Mouse (Mus musculus) retina, adult 2 months (tissue): ENCODE results near the gene Mok.

Experiments
- DNase-seq: peaks from one replicate; pipeline ENCODE4 v3.0.0-alpha.2; 2012; ENCODE audit warnings: low read depth, low spot score

Mok gene

DNA sequence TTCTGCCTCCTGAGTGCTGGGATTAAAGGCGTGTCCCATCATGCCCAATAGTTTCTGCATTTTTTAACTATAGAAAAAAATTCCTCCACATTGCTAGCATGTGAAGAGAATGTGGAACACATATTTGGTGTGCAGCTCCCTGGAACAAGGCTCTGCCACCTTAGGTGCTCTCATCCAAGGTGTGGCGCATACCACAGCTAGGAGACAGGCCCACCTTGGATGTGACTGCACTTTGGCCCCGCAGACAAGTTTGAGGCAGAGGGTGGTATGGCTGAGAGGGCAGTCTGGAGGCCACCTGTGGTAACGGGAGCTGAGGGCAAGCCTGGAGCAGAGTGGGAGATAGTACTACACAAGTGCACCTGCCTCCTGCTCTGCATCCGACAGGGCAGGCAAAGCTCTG, 31.9 kb downstream of the Mok start:
- DNase-seq: no peak

DNA sequence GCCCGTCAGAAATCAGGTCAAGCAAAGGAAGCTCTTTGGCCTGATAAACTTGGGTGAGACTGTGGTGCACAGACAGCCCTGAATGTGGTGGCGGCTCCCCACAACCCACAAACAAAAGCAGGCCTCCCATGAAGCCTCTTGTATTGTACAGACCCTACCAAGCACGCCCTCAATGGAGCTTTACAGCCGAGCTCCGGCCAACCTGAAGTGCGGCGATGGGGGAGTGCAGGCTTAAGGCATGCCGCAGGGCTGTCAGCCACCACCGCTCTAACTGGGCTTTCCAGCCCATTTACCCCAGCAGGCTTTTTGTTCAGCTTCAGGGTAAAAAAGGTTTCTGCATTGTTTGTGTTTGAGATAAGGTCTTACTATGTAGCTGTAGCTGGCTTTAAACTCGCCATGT, 32.3 kb downstream of the Mok start:
- DNase-seq: no peak

DNA sequence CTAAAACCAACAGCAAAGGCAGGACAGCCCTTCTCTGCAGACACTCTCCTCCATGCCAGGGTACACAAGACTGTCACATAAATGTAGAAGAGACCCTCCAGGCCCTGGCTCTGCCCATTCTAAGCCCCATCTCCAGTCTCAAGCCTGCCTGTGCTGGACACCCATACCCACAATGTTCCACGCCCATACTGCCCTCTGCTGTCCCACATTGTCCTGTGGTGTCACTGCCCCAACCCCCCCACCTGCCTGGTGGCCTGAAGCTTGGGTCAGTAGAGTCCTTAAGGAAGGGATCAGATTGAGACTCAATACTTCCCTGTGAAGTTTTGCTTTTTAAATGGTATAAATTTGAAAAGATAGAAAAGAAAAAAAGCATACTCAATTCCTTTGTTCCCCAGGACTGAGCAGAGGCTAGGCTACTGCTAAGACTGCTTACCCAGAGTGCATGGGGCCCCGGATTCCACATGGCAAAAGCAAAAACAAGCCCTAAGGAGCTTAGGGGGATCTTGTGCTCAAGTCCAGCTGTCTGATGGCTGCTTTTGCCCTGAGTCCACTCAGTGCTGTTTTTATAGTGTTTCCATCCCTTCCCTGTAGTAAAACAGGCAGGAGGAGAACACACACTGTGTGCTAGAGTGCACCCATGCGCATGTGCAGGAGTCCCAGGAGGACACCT, 34.3 kb downstream of the Mok start:
- peak; percentile 64 for DNase-seq

- DNase-seq: no peak
Observed at GRCm38 (mm10) chr12:110804261-110804660, 36.5 kb downstream of the Mok start.

- DNase-seq: no peak
Observed at GRCm38 (mm10) chr12:110802674-110803297, 38.0 kb downstream of the Mok start.

DNA sequence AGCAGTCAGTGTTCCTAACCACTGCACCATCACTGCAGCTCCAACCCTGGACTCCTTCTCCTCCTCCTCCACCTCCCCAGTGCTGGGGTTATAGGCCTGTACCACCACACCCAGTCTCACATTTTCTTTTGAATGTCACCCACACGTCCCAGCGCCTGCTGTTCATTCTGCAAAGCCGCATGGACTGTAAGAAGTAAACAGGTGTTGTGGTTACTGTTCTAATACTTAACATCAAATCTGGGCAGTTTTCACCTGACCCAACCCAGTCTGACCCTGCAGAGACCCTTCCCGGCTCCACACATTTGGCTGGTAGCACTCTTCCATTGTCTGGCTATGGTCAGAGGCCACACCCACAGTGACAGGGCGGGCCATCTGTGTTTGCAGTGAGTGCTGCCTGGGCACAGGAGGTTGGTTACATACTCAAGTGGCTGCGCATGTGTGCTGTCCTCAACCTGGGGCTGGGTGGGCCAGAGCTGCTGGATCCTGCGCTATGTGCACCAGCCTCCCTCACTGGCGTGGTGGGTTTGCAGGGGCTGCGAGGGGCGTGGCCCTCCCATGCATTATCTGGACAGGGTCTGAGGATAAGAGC, 38.8 kb downstream of the Mok start:
- DNase-seq: no peak

DNA sequence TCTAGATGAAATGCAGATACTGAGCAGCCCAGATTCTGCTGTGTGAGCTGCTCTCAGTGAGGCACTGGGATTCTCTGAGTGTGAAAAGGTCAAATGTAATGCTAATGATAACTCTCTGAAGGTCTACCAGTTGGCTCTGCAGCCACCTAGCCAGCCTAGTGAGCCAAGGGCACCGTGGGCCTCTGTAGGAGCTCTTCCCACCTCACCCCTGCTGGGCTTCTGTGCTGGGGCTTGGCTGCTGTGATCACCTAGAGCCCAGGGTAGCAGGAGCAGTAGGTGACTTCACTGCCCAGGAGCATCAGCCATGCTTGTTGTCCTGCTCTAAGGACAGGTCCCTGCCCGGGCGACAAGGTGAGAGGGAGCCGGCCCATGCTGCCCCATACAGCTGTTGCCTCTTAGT, 41.5 kb downstream of the Mok start:
- no peak for DNase-seq

DNA sequence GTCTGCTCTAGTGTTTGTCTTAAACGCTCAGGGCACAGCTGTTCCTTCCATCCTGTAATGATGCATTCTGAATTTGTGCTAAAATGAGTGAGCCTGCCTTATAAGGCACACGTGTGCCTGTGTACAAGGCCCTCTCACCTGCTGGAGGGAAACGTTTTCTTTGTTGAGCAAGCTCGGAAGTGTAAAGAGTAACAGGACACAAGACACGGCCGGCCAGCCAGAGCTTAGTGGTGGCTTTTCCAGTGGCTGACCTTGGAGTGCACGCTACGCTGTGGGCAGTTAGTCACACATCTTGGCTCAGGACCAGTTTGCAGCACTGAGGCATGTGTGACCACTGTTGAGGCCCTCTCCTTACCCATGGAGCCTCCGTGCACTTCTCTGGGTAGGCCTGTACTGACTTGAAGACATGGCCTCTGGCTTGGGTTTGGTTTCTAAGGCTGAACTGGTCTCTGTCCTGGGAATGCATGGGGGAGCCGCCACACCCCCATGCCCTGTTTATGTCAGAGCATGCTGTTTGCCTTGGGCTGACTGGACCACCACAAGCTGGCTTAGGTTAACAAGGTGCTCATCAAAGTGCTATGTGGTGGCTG, 42.8 kb downstream of the Mok start:
- no peak for DNase-seq

DNA sequence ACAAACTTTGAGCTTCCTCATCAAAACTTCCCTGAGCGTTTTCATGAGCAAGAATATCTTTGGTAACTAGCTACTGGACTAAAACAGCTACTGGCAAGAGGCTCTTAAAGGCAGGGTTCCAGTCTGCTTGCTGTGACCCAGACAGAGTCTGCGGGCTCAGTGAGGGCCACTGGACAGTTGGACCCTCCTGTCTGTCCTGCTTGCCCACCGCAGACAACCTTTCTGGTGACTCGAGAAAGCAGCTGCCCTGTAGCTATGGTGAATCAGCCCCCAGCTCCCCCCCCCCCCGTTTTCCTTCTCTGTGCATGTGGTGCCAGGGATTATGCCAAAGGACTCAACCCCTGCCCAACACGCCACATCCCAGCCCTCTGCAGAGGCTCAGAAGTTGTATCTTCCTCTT, 43.5 kb downstream of the Mok start:
- DNase-seq: no peak

DNA sequence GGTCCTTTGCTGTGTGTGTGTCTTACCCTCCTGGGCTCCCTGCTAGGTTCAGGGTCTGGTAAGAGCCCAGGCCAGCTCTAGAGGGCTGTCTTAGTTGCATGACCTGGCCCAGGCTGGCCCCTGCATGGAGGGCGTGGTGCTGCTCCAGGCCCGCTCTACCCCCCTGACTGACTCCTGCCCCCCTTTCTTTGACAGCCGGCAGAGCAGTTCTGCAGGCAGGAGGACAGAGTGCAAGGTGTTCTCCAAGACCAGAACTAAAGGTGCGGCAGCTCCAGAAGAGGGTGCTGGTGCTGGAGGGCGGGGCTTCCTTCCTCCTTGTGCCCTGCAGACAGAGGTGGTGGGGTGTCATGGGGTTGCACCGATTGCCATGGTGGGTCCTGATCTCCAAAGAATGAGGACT, 44.0 kb downstream of the Mok start:
- DNase-seq: no peak

DNA sequence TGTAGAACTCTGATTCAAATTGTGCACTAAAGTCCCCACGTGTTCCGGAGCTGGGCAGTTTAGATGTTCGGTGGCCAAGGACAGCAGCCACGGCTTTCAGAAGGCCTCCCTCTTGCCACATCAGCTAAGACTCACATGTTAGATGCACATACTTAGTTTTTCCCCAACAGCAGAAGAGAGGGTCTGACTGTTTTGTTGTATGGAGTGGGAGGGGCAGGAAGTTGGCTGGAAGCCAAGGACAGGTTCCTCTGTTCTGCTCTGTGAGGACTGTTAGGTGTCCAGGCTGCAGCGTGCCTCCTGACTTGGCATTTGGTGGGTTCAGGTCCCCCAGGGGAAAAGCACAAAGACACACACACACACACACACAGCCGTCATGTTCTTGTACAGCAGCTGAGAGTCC, 45.7 kb downstream of the Mok start:
- DNase-seq: no peak

DNA sequence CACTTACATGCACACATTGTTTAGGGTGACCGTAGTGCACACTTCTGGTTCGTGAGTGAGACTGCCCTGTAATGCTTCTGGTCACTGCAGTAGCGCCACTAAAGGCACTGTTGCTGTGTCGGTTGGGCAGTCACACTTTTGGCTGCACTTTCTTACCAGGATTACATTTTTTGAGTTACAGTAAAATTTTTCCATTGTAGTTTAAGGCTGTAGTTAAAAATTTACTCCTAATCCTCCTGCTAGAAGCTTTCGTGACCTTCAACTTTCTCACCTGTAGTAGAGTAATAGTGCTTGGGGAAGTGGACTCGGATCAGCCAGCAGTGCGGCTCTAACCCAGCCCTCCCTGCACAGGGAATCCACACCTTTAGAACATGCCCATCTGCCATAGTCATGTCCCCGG, 49.7 kb downstream of the Mok start:
- no peak for DNase-seq

- no peak for DNase-seq
Observed at GRCm38 (mm10) chr12:110790580-110790979, 50.2 kb downstream of the Mok start.

DNA sequence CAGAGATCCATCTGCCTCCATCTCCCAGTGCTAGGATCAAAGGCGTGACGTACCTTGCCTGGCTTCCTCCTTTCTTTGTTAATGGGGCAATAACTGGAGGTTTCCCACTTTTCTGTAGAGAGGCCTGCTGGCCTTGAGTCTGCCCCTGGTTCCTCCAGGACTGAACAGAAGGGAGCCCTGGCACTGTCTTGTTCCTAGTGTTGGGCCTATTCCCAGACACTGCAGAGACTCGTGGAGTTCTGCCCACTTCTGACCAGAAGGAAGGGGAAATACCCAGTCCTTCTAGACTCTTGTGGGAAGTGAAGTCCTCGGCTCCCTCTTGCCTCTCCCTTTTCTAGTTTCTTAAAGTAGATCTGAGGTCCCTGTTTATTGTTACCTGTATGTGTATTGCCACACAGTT, 54.5 kb downstream of the Mok start:
- DNase-seq: no peak

DNA sequence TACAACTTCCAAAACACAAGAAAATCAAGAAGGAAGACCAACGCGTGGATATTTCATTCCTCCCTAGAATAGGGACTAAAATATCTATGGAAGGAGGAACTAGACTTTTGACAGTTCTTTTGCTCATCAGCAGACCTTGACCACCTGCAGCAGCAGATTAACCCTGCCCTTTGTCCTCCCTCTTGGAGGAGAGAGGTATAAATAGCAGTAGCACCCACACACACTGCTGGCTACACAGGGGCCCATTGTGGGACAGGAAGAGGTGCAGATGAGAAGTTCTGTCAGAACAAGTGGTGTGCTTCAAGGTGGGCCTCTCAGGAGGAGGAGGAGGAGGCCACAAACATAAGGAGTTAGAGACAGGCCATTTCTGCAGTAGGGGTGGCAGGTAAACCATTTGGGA, 56.5 kb downstream of the Mok start:
- DNase-seq: no peak

- DNase-seq: no peak
Observed at GRCm38 (mm10) chr12:110782278-110782677, 58.5 kb downstream of the Mok start.

DNA sequence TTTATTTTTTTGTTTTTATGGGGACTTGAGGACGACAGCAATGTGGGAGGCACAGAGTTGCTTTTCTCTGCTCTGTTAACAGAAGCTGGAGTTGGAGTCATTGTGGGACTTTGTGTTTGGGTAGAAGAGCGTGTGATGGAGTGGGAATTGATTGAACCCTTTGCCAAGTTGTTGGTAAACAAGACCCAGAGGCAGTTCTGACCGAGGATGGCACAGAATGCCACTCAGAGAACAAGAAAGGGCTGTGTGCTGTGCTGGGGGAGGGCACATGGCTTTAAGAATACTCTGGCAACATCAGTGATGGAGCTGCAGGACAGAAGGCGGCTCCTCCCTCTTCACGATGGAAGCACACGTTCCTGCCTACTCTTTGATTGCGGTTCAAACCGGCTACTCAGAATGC, 59.6 kb downstream of the Mok start:
- no peak for DNase-seq

- DNase-seq: no peak
Observed at GRCm38 (mm10) chr12:110779296-110779695, 61.4 kb downstream of the Mok start.

- DNase-seq: no peak
Observed at GRCm38 (mm10) chr12:110777853-110778252, 62.9 kb downstream of the Mok start.

DNA sequence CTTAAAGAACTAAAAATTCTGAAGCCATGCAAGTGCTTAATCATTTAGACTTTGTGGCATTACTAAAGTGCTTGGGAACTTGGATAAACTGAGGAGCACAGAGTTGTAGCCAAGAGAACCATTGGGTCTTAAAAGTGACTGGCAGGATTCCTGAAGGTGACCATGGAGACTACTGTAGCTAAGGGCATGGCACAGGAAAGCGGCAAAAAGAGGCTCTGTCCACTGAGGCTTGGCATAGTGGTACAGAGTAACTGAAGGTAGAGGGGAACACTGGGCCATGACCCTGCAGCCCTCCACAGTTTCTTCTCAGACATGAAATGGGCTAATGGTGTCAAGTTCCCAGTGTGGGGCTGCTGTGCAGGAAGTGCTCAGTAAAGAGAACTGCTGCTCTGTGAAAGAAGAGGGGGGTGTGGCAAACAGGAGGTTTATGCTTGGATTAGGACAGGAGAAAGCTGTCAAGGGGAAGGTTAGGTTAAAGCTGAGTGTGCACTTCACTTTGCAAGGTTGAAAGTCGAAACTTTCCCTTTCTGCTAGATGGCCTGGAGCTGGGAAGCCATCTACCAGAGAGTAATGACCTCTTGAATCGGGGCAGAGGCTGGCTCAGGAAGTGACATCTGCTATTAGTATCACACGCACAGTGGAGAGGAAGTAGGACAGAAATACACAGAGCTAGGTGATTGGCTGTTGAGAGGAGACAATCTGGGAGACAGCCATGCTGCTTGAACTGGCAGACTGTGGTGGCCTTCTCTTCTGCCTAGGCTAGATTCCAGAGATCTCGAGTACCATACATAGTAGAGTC, 64.9 kb downstream of the Mok start:
- no peak for DNase-seq

- no peak for DNase-seq
Observed at GRCm38 (mm10) chr12:110771961-110772360, 68.8 kb downstream of the Mok start.
